Comparison of ENCODE assay signal across 9 mouse cellular contexts in genomic region chr6:119386821-119387220, GRCm38 (mm10). TPM values are rescaled to one million over a fixed set of nuclear protein-coding genes. Genes with fewer than 3 reads are reported as not detected.
DNase-seq lines count a peak whose midpoint lies in the region; ATAC-seq and TF ChIP-seq lines count a peak whose summit lies in the region.
"Had no signal": no experiment of that assay in that cellular context is flagged by ENCODE, and none has a peak within 500 bp of the region (broad histone marks: within the 10 kb centered on the region; RNA-seq: fewer than 3 reads in every experiment).

No protein-coding gene starts in this region.

- peak overlapping the region; percentile 77; the same call in 1 of the 2 replicates for H3K4me3 ChIP-seq in heart, embryonic 15.5 days
- peak overlapping the region; percentile 85 to 94 for H3K4me3 ChIP-seq in MEL (ENCODE audit: control insufficient read depth in 1 of 2, insufficient read depth in 1 of 2, low read depth in 2 of 2, low read length in 2 of 2)
- no peak overlapping the region for H3K4me3 ChIP-seq in hindbrain, embryonic 15.5 days
- peak overlapping the region; percentile 10 for H3K4me3 ChIP-seq in midbrain, embryonic 15.5 days

- WGBS in heart, embryonic 15.5 days: 94% methylated on average over 1 of the region's 1 CpGs
- 93% methylated on average over 1 of the region's 1 CpGs for WGBS in hindbrain, embryonic 15.5 days
- WGBS in midbrain, embryonic 15.5 days: 83% methylated on average over 1 of the region's 1 CpGs

- H3K4me2 ChIP-seq in heart, embryonic 15.5 days: peak overlapping the region; percentile 81
- H3K4me2 ChIP-seq in hindbrain, embryonic 15.5 days: peak overlapping the region; percentile 76
- peak overlapping the region; percentile 80; the same call in 1 of the 2 replicates for H3K4me2 ChIP-seq in midbrain, embryonic 15.5 days

- no peak overlapping the region for H3K9ac ChIP-seq in heart, embryonic 15.5 days
- H3K9ac ChIP-seq in MEL (ENCODE audit: control insufficient read depth, low read depth, low read length, poor library complexity, severe bottlenecking): peak overlapping the region; percentile 94
- no peak overlapping the region for H3K9ac ChIP-seq in hindbrain, embryonic 15.5 days
- 0 out of 2 replicates have a peak overlapping the region, but pooled peaks have one; percentile 1 for H3K9ac ChIP-seq in midbrain, embryonic 15.5 days

- H3K79me2 ChIP-seq in MEL (ENCODE audit: control insufficient read depth, insufficient read depth, low read length, poor library complexity): peaks cover 47% of the 10 kb centered on the region

- H3K9me3 ChIP-seq in heart, embryonic 15.5 days (replicated peaks): no peaks in the 10 kb centered on the region
- no peaks in the 10 kb centered on the region for H3K9me3 ChIP-seq in MEL (replicated peaks; ENCODE audit: insufficient read depth, low read length)
- H3K9me3 ChIP-seq in hindbrain, embryonic 15.5 days: no peaks in the 10 kb centered on the region
- no peaks in the 10 kb centered on the region for H3K9me3 ChIP-seq in midbrain, embryonic 15.5 days

- TF ChIP-seq CTCF in MEL (IDR thresholded peaks at IDR 0.05 in 2 of 3, conservative IDR thresholded peaks at IDR 0.05 in 1 of 3; ENCODE audit: control insufficient read depth in 1 of 3, insufficient read depth in 1 of 3, low read depth in 2 of 3, low read length in 3 of 3, poor library complexity in 1 of 3, severe bottlenecking in 1 of 3): no peak

- no peak for ATAC-seq in heart, embryonic 15.5 days (replicated peaks; ENCODE audit: insufficient number of reproducible peaks, insufficient read depth, low FRiP score, low read depth)
- no peak for ATAC-seq in hindbrain, embryonic 15.5 days (ENCODE audit: low FRiP score, low read depth)
- no peak for ATAC-seq in midbrain, embryonic 15.5 days (replicated peaks)

- TF ChIP-seq RAD21 in MEL (IDR thresholded peaks at IDR 0.05; ENCODE audit: low read depth, low read length): no peak

- no peak for DNase-seq in heart, postnatal 14 days
- no peak for DNase-seq in MEL (ENCODE audit: low read depth, low spot score)
- no peak for DNase-seq in urinary bladder, postnatal 25 days (ENCODE audit: low spot score)
- no peak for DNase-seq in cerebellum, postnatal 14 days
- DNase-seq in cerebellum, adult 18-20 months: no peak
- DNase-seq: cerebellum, adult 8-10 months had no signal

- no peak for TF ChIP-seq POLR2A in MEL (IDR thresholded peaks at IDR 0.05; ENCODE audit: control insufficient read depth in 1 of 2, insufficient read depth in 1 of 2, low read depth in 1 of 2, low read length in 2 of 2, poor library complexity in 1 of 2)

- no peaks in the 10 kb centered on the region for H3K27me3 ChIP-seq in heart, embryonic 15.5 days
- no peaks in the 10 kb centered on the region for H3K27me3 ChIP-seq in MEL (ENCODE audit: control insufficient read depth in 1 of 2, insufficient read depth in 2 of 2, low read length in 2 of 2)
- H3K27me3 ChIP-seq in hindbrain, embryonic 15.5 days: no peaks in the 10 kb centered on the region
- H3K27me3 ChIP-seq in midbrain, embryonic 15.5 days (replicated peaks): no peaks in the 10 kb centered on the region

- peaks cover 20% of the 10 kb centered on the region for H3K4me1 ChIP-seq in heart, embryonic 15.5 days (replicated peaks)
- peaks cover 0 to 4% of the 10 kb centered on the region in 2 experiments; a peak in 2 of 4 replicates for H3K4me1 ChIP-seq in MEL (ENCODE audit: control insufficient read depth in 1 of 2, insufficient read depth in 2 of 2, low read length in 2 of 2)
- H3K4me1 ChIP-seq in hindbrain, embryonic 15.5 days (replicated peaks): peaks cover 27% of the 10 kb centered on the region
- peaks cover 33% of the 10 kb centered on the region for H3K4me1 ChIP-seq in midbrain, embryonic 15.5 days

- no peak overlapping the region for H3K27ac ChIP-seq in heart, embryonic 15.5 days
- H3K27ac ChIP-seq in MEL (ENCODE audit: control insufficient read depth, low read depth, low read length): no peak overlapping the region
- H3K27ac ChIP-seq in hindbrain, embryonic 15.5 days (replicated peaks): no peak overlapping the region
- H3K27ac ChIP-seq in midbrain, embryonic 15.5 days: no peak overlapping the region

- no peaks in the 10 kb centered on the region for H3K36me3 ChIP-seq in heart, embryonic 15.5 days
- peaks cover 0 to 24% of the 10 kb centered on the region in 2 experiments; a peak in 2 of 4 replicates for H3K36me3 ChIP-seq in MEL (ENCODE audit: control insufficient read depth in 1 of 2, insufficient read depth in 2 of 2, low read length in 2 of 2)
- H3K36me3 ChIP-seq in hindbrain, embryonic 15.5 days: no peaks in the 10 kb centered on the region
- no peaks in the 10 kb centered on the region for H3K36me3 ChIP-seq in midbrain, embryonic 15.5 days (replicated peaks)

- intact Hi-C loops in heart, postnatal 14 days (cut with DNase I): no loop called here

- TF ChIP-seq EP300 in MEL (IDR thresholded peaks at IDR 0.05; ENCODE audit: low read depth in 1 of 2, low read length in 2 of 2): no peak

TF ChIP-seq in MEL, 35 proteins besides CTCF, POLR2A, EP300 and RAD21:
- TF ChIP-seq TCF12 (IDR thresholded peaks at IDR 0.05; ENCODE audit: low read depth, low read length) (no peak), CHD1 (IDR thresholded peaks at IDR 0.05; ENCODE audit: low read depth, low read length) (peak; percentile 64; the same call in 1 of the 2 replicates), HCFC1 (IDR thresholded peaks at IDR 0.05; ENCODE audit: low read depth, low read length) (no peak)

RNA-seq across cellular contexts. Expression of gene Adipor2, which starts 30.7 kb away (rescaled TPM):
- polyA plus RNA-seq in heart, embryonic 15.5 days (2015; fragmentation: Nextera tagmentation; extraction: Ambion mirVana): 31.2 and 33.9 TPM in 2 replicates
- 10 to 100 TPM; 54.8 to 64.1 TPM for total RNA-seq in heart, postnatal 14 days (2021)
- total RNA-seq in MEL (2012; rRNA removed): 37.9 and 41.3 TPM in 2 replicates
- polyA plus RNA-seq in MEL (2012; ENCODE audit: insufficient read depth in 1 of 2, insufficient read length in 2 of 2, low read depth in 1 of 2, low replicate concordance in 2 of 2, missing spikeins in 1 of 2): 10 to 100 TPM in 1 of 2 experiments, not detected in 1; 37.6 TPM
- 36.2 TPM in 2 replicates for polyA plus RNA-seq in hindbrain, embryonic 15.5 days (2015; fragmentation: Nextera tagmentation; extraction: Ambion mirVana)
- polyA plus RNA-seq in midbrain, embryonic 15.5 days (2015; fragmentation: Nextera tagmentation; extraction: Ambion mirVana): 39.2 and 39.3 TPM in 2 replicates

RNA-seq across cellular contexts. Expression of gene Lrtm2, which starts 56.3 kb away (rescaled TPM):
- 0.10 and 0.25 TPM in 2 replicates for polyA plus RNA-seq in heart, embryonic 15.5 days (2015; fragmentation: Nextera tagmentation; extraction: Ambion mirVana)
- total RNA-seq in heart, postnatal 14 days (2021): under 1 TPM; 0.10 to 0.19 TPM
- not detected in 2 replicates for total RNA-seq in MEL (2012; rRNA removed)
- not detected for polyA plus RNA-seq in MEL (2012; ENCODE audit: insufficient read depth in 1 of 2, insufficient read length in 2 of 2, low read depth in 1 of 2, low replicate concordance in 2 of 2, missing spikeins in 1 of 2)
- polyA plus RNA-seq in hindbrain, embryonic 15.5 days (2015; fragmentation: Nextera tagmentation; extraction: Ambion mirVana): 12.7 and 14.6 TPM in 2 replicates
- polyA plus RNA-seq in midbrain, embryonic 15.5 days (2015; fragmentation: Nextera tagmentation; extraction: Ambion mirVana): 10.6 and 12.7 TPM in 2 replicates

Comparison
In these comparisons a context has a peak if more than half of its experiments do, and no peak if none do; other contexts are left out.
1. H3K9ac ChIP-seq: peak in MEL (single experiment) and midbrain, embryonic 15.5 days (single experiment); none in heart, embryonic 15.5 days (single experiment) and hindbrain, embryonic 15.5 days (single experiment).
2. Peak in every context shown above with its lines, with median percentiles within 50 percentile points of each other: H3K4me2 ChIP-seq.